Mouse (Mus musculus): ENCODE measurements around the gene Tbcd.

GRCm38 (mm10) chr11:121654406-121654945, 202.7 kb downstream of the Tbcd start:
- TF ChIP-seq POLR2A (IDR thresholded peaks at IDR 0.05; ENCODE audit: control insufficient read depth, low read depth, low read length) (no peak), CTCF (IDR thresholded peaks at IDR 0.05; ENCODE audit: control insufficient read depth, insufficient read depth, insufficient replicate concordance, low read depth, low read length) (no peak)

Data from testis, adult 2 months (tissue).